Mouse (Mus musculus) gastrocnemius, adult 8-10 months (tissue): Measurements from ENCODE around the gene Mocs2. TPM values are rescaled to one million over a fixed set of nuclear protein-coding genes. Genes with fewer than 3 reads are reported as not detected.

Source experiments
- DNase-seq, 2 experiments: peaks; one replicate each; pipeline ENCODE4 v3.0.0; 2022; ENCODE audit warnings: low spot score in 2 of 2
- total RNA-seq, 4 experiments: library from RNA; stranded (reverse); gene quantifications; 2 replicates each; pipeline ENCODE4 v1.2.4; 2022

Gene Mocs2
- 10 to 100 TPM; 45.0 to 53.9 (median 49.2) TPM for total RNA-seq

DNA sequence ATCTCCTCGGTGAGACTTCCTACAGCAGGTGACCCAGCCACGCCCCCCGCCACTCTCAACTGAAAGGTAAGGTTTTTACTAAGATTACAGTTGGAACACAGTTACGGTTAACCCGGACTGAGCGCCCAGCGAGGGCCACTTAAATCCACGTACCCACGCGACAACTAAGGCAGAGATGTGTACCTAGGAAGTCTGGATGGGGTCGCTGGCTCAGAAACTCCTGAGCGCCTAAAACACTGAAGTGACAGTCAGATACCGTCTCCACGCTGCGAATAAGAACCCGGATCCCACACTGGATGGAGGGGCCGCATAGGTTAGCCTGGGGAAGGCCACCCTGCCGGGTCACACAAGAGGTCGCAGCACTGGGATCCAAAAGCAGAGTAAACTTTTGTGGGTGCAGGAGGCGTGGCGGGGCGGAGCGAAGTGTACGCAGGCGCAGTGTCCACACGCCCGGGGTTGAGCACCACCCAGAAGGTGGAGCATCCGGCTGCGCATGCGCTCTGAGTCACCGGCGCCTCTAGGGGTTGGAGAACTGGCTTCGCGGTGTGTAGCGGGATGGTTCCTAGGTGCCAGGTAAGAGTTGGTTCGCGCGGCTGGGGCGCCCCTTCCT is at the start of gene Mocs2:
Gene Mocs2, plus strand, starts transcription at position 486 of the 610 bp plus-strand sequence.
- peak; percentile 77 to 89 for DNase-seq

DNA sequence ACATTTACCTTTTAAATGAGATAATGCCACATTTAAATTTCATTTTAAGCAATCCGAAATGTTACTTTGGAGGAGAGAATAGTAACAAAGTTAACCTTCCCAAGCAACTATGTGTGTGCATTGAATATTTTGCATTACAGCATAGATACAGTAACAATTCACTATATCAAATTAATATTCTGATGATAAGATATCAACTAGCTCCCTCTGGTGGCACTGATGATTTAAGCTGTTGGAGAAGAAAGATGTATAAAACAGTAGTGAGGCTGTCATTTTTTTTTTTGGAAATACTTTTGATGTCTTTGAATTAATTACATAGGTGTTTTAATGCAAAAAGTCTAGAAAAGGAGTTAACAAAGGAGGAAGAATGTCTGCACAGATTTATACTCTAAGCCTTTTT is 26.5 kb upstream of the Mocs2 start:
- no peak for DNase-seq

DNA sequence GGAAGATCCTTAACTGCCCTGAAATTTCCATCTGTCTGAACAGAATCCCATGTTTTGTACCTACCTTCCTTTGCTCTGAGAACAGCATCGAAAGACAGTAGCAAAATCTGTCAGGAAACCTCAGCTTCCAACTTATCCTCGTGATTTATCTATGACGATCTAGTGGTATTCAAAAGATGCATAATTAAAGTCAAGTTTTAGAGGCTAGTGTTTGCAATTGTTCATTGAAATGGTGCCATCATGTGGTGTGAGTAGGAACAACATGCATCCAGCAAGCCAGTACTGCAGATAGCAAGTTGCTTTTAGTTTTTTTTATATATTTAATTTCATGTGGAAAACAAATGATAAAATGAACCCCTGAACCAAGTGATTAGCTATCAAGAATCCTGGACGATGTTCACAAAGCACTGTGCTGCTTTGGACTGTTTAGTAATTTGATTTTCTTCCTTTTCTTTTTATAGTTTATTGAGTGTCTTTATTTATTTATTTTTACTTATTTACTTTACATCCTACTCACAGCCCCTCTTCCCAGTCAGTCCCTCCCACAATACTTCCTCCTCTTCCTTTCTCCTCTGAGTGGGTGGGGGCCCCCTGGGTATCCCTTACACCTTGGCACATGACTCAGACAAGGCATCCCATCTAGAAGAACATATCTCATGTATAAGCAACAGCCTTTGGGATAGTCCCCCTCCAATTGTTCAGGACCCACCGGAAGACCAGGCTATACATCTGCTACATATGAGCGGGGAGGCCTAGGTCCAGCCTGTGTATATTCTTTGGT is 24.6 kb upstream of the Mocs2 start:
- no peak for DNase-seq

DNA sequence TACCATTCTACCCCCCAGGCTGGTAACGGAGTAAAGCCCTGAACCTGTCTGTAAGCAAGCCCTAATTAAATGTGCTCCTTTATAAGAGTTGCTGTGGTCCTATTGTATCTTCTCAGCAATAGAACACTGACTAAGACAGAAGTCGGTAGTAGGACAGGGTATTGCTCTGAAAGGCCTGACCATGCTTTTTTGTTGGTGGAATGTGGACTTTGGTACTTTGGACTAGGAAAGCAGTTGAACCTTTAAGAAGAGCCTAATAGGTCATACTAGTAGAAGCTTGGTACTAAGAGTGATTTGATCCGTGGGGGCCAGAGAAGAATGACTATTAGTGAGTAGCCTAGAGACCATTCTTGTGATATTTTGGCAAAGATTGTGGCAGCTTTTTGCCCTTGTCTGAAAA is 16.2 kb upstream of the Mocs2 start:
- no peak for DNase-seq

DNA sequence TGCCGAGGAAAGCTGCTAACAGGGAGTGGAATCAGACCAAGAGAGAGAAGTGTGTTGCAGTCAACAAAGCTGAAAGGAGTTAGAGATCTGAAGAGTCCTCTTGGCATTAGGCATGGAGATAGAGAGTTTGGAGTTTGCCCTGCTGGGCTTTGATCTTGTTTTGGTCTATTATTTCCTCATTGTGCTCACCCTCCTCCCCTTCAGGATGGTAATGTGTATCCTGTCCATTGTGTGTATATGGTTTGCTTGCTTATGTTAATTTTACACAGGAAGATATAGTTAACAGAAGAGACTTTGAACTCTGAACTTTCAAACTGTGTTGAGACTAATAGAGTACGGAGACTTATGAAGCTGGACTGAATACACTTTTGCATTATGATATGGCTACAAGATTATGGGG is 15.1 kb upstream of the Mocs2 start:
- DNase-seq: no peak

DNA sequence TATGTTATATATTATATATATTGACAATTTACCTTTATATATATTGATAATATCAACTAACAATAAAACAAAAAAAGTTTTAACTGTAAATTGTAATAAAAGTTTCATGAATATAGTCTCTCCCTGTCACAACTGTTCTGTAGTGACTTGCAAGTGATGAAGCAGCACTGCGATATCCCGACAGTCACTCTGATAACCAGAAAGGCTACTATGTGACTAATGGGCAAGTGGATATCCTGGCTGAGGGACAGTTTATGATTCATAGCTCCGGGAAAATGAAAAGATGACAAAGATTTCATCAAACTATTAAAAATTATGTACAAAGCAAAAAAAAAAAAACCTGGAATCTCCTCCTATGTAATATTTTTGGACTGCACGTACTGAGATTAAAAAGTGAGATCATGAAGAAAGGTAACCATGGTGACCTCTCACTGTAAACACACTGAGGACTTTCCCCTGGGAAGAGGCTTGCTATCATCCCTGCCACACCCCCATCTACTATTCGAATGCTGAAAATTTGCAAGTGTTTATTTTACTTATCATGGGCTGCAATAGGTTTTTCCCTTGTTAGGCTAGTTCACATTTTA is 8.3 kb upstream of the Mocs2 start:
- no peak for DNase-seq

DNA sequence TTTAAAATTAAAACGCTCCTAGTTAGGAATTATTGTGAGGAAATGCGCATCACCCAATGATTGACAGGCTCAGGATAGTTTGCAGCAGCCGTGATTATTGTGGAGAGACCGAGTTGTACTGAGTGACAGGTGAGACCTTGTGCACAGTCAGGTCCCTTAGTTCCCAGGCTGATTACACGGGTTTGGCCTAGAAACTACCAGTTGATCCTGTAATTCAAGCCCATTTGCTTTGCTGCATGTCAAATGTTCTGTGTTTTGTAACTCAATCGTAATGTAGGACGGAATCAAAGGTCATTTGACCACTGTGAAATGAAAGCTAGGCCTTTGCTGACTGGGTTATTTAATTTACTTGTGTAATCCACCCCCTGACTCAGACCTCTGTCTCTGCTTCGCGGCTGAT is 477 bp downstream of the Mocs2 start:
- no peak for DNase-seq

DNA sequence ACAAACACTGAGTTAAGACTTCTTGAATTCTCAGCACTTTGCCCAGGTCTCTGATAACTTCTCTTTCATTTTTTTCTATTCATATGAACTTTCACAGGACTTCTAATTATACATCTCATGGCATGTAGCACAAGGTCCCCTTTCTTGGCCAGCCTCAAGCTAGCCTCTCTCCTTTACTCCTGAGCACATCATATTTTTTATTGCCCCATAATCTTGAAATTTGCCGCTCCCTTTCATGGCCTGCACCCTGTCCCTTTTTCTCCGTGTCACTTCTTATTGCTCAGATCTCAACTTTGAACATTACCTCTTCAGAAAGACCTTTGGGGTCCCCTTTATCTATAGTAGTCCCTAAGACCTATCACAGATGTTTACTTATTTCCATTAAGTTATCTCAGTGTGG is 4.8 kb downstream of the Mocs2 start:
- no peak for DNase-seq

DNA sequence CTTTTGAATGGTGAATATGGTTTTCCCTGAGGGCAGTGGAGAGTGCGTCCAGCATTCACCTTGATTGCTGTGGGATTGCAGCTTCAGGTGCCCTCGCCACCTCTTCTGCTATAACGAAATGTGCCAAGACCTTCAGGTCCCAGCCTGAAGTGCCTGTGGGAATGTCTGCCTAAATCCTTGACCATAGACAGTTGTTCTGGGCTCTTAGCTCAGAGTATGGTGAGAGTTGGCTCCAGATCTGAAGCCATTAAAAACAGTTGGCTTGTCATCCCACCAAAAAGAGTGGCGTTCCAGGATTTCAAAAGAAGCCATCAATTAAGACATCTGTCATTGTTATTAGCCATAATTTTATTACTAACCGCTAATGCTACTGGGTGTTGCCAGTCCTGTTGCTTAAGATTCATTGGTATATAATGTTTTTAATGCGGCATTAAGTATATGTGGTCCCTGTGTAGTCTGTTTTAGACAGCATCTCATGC is 7.4 kb downstream of the Mocs2 start:
- no peak for DNase-seq

DNA sequence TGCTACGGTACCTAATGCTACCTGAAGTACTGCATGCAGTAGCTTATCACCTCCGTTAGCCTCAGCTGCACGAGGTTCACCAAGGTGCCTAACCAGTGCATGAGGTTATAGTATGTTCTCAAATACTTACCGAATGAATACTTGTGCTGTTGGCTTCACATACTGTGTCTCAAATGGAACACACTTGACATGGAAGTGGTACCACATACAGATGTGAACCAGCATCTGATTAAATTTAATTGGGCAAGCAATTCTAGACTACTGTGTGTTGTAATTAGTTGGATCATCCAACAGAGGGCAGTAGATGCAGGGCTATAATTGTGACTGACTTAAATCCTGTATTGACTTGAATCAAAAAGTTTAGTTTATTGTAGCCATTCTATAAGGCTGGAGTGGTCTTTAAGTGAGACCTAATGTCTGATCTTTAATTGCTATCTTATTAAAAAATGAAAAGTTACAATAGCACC is 13.4 kb downstream of the Mocs2 start:
- no peak for DNase-seq

DNA sequence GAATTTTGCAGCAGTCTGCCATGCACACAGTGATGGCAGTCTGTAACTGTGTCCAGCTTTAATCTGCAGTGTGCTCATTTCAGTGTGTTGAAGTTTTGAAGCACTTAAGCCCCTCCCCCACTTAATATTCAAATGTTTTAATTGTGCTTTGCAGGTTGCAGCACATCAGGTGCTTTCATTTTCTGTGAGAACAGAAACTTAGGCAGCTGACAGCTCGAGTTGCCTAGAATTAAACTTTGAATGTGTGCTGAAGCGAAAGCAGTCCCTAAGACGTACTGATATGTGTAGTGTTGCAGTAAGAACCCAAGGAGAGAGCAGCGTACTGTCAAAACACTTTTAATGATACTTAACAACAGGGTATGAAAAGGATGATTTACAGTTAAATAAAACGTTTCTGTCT is 14.7 kb downstream of the Mocs2 start:
- no peak for DNase-seq

DNA sequence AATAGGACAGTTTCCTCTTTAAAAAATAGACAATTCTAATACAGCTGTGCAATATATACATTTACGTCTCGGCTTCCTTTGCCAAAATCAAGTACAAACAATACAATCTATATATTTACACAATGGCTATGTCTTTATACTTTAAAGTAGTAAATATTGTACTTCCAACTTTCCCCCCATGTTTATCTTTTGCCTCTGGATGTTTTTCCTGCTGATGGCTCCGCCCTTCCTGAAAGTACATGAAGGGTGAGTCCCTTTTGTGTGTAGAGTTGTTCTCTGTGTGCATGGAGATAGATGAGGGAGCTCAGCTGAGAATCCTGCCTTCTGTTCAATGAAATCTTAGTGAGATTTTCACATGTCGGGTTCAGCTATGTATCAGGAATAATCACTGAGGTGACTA is 15.3 kb downstream of the Mocs2 start:
- no peak for DNase-seq

DNA sequence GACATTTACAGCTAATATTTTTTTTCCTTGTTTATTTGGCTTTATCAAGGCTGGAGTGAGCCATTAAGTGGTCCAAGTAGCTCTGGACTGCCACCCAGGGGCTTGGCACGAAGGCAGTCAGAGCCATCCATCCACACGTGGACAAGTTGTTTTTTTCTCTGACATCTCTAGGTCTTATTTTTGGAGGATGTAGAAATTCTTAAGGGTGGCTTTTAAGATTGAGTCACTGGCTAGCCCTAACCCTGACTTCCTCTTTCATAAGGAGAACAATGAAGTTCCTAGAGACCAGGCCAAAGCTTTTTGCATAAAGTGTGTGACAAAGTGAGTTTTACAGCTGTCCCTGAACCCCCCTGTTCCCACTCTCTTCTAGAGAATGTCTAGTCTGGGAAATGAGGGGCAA is 16.5 kb downstream of the Mocs2 start:
- no peak for DNase-seq

DNA sequence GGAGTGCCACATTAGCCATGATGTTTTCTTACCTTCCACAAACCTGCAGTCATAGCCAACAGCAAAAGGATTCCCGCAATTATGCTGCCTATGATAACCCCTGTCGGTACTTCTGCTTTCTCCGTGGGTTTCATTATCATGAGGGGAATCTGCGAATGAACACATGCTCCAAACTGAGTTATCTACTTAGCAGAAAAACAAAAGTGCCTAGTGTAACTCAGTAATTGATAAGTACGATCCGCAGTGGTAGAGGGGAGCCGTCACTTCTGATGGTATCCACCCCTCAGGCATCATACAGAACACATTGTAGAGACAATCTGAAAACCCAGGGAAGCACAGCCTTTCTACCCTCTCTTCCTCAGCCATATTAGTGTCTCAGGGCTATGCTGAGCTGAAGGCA is 19.0 kb downstream of the Mocs2 start:
- DNase-seq: no peak

DNA sequence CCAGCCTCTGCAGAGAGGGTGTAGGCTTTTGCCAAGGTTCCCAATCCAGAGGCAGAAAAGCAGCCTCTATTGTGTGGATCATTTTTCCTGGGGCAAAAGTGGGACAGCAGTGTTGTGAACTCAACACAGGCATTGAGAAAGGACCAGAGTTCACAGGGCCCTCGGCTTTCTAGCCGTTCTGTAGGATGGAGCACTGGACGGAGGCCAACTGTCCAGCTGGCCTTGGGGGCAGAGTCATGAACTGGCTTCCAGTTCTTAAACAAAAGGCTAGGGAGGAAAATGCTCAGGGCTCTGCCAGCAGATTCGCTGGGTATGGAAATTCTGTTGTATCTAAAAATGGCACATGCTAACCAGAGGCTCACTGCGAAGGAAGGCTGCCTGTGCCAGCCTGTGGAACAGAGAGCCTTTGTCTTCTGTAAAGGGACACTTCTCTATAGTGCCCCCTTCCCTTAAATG is 20.5 kb downstream of the Mocs2 start:
- peak in 1 of 2 experiments; percentile 10 for DNase-seq

DNA sequence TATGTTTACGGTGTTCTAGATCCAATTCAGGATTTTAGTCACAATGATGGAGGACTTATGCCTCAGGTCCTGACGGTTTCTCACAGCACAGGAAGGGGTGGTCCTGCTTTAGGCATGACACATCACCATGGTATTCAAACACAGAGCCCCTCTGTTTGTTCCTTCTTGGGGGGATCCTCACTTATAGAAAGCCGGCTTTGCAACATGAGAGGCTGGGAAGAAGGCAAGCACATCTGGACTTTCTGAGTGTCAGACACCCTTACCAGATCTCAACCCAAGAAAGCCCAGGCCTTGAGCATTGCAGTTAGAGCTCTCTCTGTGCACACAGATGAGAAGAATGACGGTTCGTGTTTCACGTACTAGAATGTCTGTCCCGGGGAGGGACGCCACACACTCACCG is 21.1 kb downstream of the Mocs2 start:
- DNase-seq: no peak

DNA sequence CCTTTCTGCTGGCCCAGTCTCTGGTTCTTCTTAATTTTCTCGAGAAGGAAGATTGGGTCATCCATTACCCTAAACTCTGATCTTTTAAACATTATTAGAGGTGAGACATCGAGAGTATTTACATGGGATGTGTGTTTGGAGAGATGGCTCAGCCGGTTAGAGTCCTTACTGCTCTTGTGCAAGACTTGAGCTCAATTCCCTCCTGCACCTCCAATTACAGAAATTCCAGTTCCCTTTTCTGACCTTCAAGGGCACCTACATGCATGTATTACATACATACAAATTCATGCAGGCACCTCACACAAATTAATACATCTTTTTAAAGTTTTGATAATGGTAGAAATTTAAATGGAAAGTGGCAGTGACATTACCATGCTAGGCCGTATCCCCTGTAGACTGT is 22.5 kb downstream of the Mocs2 start:
- no peak for DNase-seq

DNA sequence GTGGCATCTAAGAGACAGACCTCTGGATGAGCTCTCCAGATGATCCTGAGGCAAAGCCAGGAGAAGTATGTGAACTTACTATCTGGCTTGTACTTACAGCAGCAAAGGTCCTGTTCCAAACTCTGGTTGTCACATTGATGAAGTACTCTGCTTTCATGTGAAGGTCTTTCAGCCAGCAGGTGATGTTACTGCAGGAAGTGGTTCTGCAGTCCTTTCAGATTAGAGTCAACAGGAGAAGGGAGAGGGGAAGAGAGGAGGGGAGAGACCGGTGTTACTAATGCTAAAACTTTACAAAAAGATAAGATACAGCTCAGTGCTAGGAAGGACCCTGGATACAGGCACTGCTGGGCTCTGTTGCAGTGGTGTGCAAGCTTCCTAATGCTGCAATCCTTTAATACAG is 25.3 kb downstream of the Mocs2 start:
- DNase-seq: no peak

DNA sequence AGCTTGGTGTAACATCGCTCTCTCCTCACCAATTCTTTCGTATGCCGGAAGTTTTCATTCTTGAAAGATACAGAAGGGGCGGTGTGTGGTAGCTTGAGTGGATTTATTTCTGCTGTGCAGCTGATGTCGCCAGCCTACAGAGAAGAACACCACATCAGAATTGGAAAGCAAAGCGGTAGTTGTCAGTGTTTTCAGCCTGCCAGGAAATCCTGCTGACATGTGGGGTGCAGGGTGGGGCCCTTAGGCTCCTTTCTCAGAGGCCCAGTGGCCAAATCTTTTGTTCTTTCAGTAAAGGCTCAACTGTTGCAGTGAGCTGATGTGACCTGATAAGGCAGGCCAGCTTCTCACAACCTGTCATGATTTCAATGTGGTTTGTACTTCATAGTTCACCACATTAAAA is 27.8 kb downstream of the Mocs2 start:
- no peak for DNase-seq

DNA sequence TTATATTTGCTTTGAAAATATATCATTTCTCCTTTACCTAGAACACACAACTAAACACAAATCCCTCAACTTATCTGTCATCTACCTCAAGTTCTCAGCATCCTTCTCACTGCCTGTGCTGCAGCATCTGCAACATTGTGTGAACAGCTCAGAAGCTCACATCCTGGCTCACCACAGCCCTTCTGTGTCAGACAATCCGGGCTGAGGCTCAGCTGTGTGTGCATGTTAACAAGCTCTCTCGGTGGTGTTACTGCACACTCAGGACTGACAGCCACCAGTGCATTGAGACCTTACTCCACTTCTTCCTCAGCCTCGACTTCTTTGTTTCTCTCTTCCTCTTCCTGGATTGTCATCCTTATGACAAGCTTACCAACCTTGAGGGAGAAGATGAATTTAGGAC is 30.9 kb downstream of the Mocs2 start:
- DNase-seq: no peak

DNA sequence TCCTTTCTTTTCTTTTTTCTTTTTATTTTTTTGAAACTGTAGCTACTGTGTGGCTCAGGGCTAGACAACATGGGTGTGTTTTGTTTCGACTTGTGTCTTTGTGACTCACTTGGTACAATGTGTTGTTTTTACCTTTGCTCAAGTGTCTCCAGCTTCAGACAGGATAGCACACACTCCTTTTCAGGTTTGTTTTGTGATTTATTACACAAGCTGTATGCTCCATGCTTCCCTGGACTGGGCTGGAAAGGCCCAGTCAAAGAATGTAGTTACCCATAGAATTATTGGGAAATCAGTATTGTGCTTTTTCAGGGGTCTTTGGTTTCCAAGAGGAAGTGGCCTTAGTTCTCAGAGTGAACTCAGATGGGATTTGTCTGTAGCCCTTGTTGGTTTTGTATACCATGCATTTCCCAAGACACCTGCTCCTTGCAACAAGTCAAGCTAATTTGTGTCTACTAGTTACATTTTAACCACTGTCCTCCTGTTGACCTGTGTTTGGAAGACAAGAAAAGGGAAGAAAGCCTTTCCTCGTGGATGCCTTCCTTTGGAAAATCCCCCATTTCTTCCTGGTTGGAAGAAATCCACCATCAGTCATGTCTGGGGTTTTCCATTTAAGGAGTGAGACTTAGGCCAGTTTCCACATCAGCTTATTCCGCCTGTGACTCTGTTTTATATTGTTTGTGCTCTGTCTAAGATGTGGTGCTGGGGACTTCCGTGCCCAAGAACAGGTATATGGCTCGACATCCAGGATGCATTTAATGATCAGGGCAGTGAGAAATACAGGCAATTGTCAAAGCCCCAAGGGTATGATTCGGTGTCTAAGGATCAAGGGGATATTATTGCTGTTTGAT is 34.5 kb downstream of the Mocs2 start:
- DNase-seq: no peak

DNA sequence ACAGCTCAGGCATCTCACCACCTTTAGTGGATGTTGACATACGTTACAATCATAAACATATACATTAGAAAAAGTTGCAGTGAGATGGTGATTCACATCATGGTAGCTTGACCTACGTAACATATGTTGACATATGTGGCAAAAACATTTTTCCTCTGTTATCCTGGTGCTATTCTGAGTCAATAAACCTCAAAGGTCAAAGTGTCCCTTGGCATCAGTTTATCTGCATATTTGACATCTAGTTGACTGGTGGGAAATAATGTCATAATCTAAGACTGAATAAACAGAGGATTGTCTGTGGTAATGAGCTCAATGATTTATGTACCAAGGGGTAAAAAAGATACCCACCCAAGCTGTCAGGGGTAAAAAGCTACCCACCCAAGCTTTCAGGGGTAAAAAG is 35.1 kb downstream of the Mocs2 start:
- no peak for DNase-seq
